ENCODE assay signal across 13 mouse cellular contexts in the genomic region with DNA sequence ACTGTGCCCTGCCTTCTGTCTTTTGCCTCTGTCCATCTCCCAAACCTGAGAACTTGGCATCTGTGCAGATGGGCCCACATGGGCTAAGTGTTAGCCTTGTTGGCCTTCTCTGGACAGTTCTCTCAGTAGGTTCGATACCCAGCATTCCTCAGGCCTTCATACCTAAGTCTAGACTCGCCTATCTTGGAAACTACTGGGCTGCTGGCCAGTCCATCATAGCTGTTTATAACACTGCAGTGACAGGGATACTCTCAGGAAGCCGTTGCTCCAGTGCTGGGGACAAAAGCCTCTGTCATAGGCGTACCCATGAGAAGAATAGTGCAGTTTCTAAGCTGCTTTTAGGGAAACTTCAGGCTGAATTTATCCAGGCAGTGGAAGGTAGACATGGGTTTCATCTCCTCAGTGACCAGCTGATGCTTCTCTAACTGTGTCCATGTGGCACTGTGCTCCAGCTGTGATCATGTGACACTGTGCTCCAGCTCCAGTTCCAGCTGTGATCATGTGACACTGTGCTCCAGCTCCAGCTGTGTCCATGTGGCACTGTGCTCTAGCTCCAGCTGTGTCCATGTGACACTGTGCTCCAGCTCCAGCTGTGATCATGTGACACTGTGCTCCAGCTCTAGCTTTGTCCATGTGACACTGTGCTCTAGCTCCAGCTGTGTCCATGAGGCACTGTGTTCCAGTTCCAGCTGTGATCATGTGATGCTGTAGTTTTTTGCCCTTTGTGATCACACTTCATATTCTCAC.
DNase-seq lines count a peak whose midpoint lies in the region; ATAC-seq and TF ChIP-seq lines count a peak whose summit lies in the region.
"Had no signal": no experiment of that assay in that cellular context is flagged by ENCODE, and none has a peak within 500 bp of the region (broad histone marks: within the 10 kb centered on the region; RNA-seq: fewer than 3 reads in every experiment).

No protein-coding gene starts in this region.

- H3ac ChIP-seq in myocyte (ENCODE audit: control insufficient read depth, insufficient read length) = no peak overlapping the region

- H3K4me2 ChIP-seq in lung, embryonic 14.5 days = no peak overlapping the region
- H3K4me2 ChIP-seq in heart, embryonic 13.5 days = no peak overlapping the region
- H3K4me2 ChIP-seq in myocyte (ENCODE audit: low read depth) = peak overlapping the region; percentile 95
- H3K4me2 ChIP-seq: hindbrain, embryonic 14.5 days; neural tube, embryonic 15.5 days had no signal

- DNase-seq in lung, embryonic 14.5 days = peak; percentile 65
- no peak for DNase-seq in lung, adult 2 months
- peak; percentile 56 for DNase-seq in ZHBTc4 (ENCODE audit: low read depth, low spot score)
- DNase-seq in layer of hippocampus, postnatal 25 days (ENCODE audit: extremely low spot score in 1 of 2, low spot score in 1 of 2) = no peak
- no peak for DNase-seq in layer of hippocampus, adult 9-11 months
- DNase-seq: adrenal gland, postnatal 36 days; cerebellum, adult 9-10 months; kidney, postnatal 4 days had no signal

- H3K27ac ChIP-seq in lung, embryonic 14.5 days (ENCODE audit: low read depth) = peak overlapping the region; percentile 52
- peak overlapping the region; percentile 94 for H3K27ac ChIP-seq in heart, embryonic 13.5 days (replicated peaks)
- H3K27ac ChIP-seq: hindbrain, embryonic 14.5 days; neural tube, embryonic 15.5 days had no signal

- H3K79me2 ChIP-seq in myocyte (ENCODE audit: control insufficient read depth, insufficient read depth) = peaks cover 35% of the 10 kb centered on the region

- 55% methylated on average over 4 of the region's 4 CpGs for WGBS in lung, embryonic 14.5 days
- WGBS in lung, adult 2 months = 28% methylated on average over 4 of the region's 4 CpGs
- WGBS in heart, embryonic 13.5 days = 26% methylated on average over 4 of the region's 4 CpGs

- TF ChIP-seq CTCF in lung, embryonic 14.5 days (IDR thresholded peaks at IDR 0.05; ENCODE audit: low read depth) = no peak
- no peak for TF ChIP-seq CTCF in lung, adult 2 months (IDR thresholded peaks at IDR 0.05; ENCODE audit: insufficient read depth, low read length)

- peak; percentile 20; the same call in 1 of the 2 replicates for ATAC-seq in lung, embryonic 14.5 days (ENCODE audit: insufficient read depth)
- no peak for ATAC-seq in heart, embryonic 13.5 days (ENCODE audit: extremely low read depth, insufficient number of reproducible peaks, low FRiP score, low TSS enrichment)
- ATAC-seq: forebrain, embryonic 16.5 days had no signal

- H3K9ac ChIP-seq in lung, embryonic 14.5 days = no peak overlapping the region
- H3K9ac ChIP-seq in heart, embryonic 13.5 days = 0 out of 2 replicates have a peak overlapping the region, but pooled peaks have one; percentile 2
- H3K9ac ChIP-seq: hindbrain, embryonic 14.5 days; neural tube, embryonic 15.5 days had no signal

- H3K36me3 ChIP-seq in lung, embryonic 14.5 days (ENCODE audit: insufficient read depth) = no peaks in the 10 kb centered on the region
- no peaks in the 10 kb centered on the region for H3K36me3 ChIP-seq in heart, embryonic 13.5 days
- no peaks in the 10 kb centered on the region for H3K36me3 ChIP-seq in myocyte (ENCODE audit: control insufficient read depth, insufficient read depth)
- H3K36me3 ChIP-seq: neural tube, embryonic 15.5 days had no signal

- H3K27me3 ChIP-seq in lung, embryonic 14.5 days (ENCODE audit: insufficient read depth, low read length) = no peaks in the 10 kb centered on the region
- no peaks in the 10 kb centered on the region for H3K27me3 ChIP-seq in heart, embryonic 13.5 days (replicated peaks)
- no peaks in the 10 kb centered on the region for H3K27me3 ChIP-seq in myocyte (ENCODE audit: control insufficient read depth, insufficient read depth, insufficient read length)
- H3K27me3 ChIP-seq: neural tube, embryonic 15.5 days had no signal

- H3K4me1 ChIP-seq in lung, embryonic 14.5 days (ENCODE audit: insufficient read depth) = peaks cover 44% of the 10 kb centered on the region
- H3K4me1 ChIP-seq in lung, adult 2 months (ENCODE audit: control insufficient read depth, insufficient read depth, low read length) = peaks cover 39% of the 10 kb centered on the region
- peaks cover 95% of the 10 kb centered on the region for H3K4me1 ChIP-seq in heart, embryonic 13.5 days

- no peak for TF ChIP-seq POLR2A in lung, adult 2 months (IDR thresholded peaks at IDR 0.05; ENCODE audit: borderline replicate concordance, extremely low read depth, low read depth, low read length)
- TF ChIP-seq POLR2A in myocyte (IDR thresholded peaks at IDR 0.05; ENCODE audit: insufficient read length, low read depth) = no peak

- no peak overlapping the region for H3K4me3 ChIP-seq in lung, embryonic 14.5 days (ENCODE audit: low read depth, low read length)
- H3K4me3 ChIP-seq in lung, adult 2 months (replicated peaks; ENCODE audit: extremely low read depth, low read depth, low read length) = no peak overlapping the region
- H3K4me3 ChIP-seq in heart, embryonic 13.5 days = no peak overlapping the region
- H3K4me3 ChIP-seq in myocyte = no peak overlapping the region
- H3K4me3 ChIP-seq: neural tube, embryonic 15.5 days had no signal

- no peaks in the 10 kb centered on the region for H3K9me3 ChIP-seq in lung, embryonic 14.5 days (ENCODE audit: low read depth, low read length)
- no peaks in the 10 kb centered on the region for H3K9me3 ChIP-seq in heart, embryonic 13.5 days
- H3K9me3 ChIP-seq: neural tube, embryonic 15.5 days had no signal

TF ChIP-seq in myocyte, 11 proteins besides CTCF, POLR2A, EP300 and RAD21:
- TF ChIP-seq E2F4 (IDR thresholded peaks at IDR 0.05; ENCODE audit: insufficient read depth) (no peak), USF1 (IDR thresholded peaks at IDR 0.05; ENCODE audit: low read depth) (peak; percentile 82), MYOD1 (IDR thresholded peaks at IDR 0.05; ENCODE audit: control insufficient read depth in 1 of 3, insufficient read length in 2 of 3, low read depth in 2 of 3) (peak in 1 of 3 experiments; percentile 15)

Comparison
In these comparisons a context has a peak if more than half of its experiments do, and no peak if none do; other contexts are left out.
1. DNase-seq: peak in lung, embryonic 14.5 days (single experiment) and ZHBTc4 (single experiment); none in lung, adult 2 months (single experiment), layer of hippocampus, postnatal 25 days (0 of 2) and layer of hippocampus, adult 9-11 months (single experiment).